Mouse (Mus musculus): Measurements from ENCODE around the gene Gm21992. TPM values are rescaled to one million over a fixed set of nuclear protein-coding genes. Genes with fewer than 3 reads are reported as not detected.

Gm21992 gene
- total and polyA plus RNA-seq, 3 experiments = 10.8 to 21.9 TPM; not detected in 1

GRCm38 (mm10) chr19:4785206-4785605 is 26.2 kb downstream of the Gm21992 start:
- no peak for TF ChIP-seq SIN3A (IDR thresholded peaks at IDR 0.05; ENCODE audit: low read length)
- Histone ChIP-seq H3K79me2 (ENCODE audit: control insufficient read depth, insufficient read depth, low read length, poor library complexity) (peaks cover 60% of the 10 kb centered on the region), H3K36me3 (ENCODE audit: control insufficient read depth in 1 of 2, insufficient read depth in 2 of 2, low read length in 2 of 2) (peaks cover 36 to 69% of the 10 kb centered on the region in 2 experiments), H3K4me1 (ENCODE audit: control insufficient read depth in 1 of 2, insufficient read depth in 2 of 2, low read length in 2 of 2) (peaks cover 0 to 7% of the 10 kb centered on the region in 2 experiments; a peak in 2 of 4 replicates), H3K9me3 (replicated peaks; ENCODE audit: insufficient read depth, low read length) (no peaks in the 10 kb centered on the region), H3K4me3 (ENCODE audit: control insufficient read depth in 1 of 2, insufficient read depth in 1 of 2, low read depth in 2 of 2, low read length in 2 of 2) (no peak overlapping the region), H3K27me3 (ENCODE audit: control insufficient read depth in 1 of 2, insufficient read depth in 2 of 2, low read length in 2 of 2) (no peaks in the 10 kb centered on the region), H3K9ac (ENCODE audit: control insufficient read depth, low read depth, low read length, poor library complexity, severe bottlenecking) (no peak overlapping the region), H3K27ac (ENCODE audit: control insufficient read depth, low read depth, low read length) (no peak overlapping the region)
- DNase-seq (ENCODE audit: low read depth, low spot score) = no peak

- no peak overlapping the region for H3K4me3 ChIP-seq (ENCODE audit: control insufficient read depth in 1 of 2, insufficient read depth in 1 of 2, low read depth in 2 of 2, low read length in 2 of 2)
- H3K9ac ChIP-seq (ENCODE audit: control insufficient read depth, low read depth, low read length, poor library complexity, severe bottlenecking) = no peak overlapping the region
- peaks cover 47% of the 10 kb centered on the region for H3K79me2 ChIP-seq (ENCODE audit: control insufficient read depth, insufficient read depth, low read length, poor library complexity)
- H3K36me3 ChIP-seq (ENCODE audit: control insufficient read depth in 1 of 2, insufficient read depth in 2 of 2, low read length in 2 of 2) = peaks cover 30 to 64% of the 10 kb centered on the region in 2 experiments
- no peaks in the 10 kb centered on the region for H3K27me3 ChIP-seq (ENCODE audit: control insufficient read depth in 1 of 2, insufficient read depth in 2 of 2, low read length in 2 of 2)
- TF ChIP-seq MXI1 (IDR thresholded peaks at IDR 0.05; ENCODE audit: low read depth, low read length) (no peak), CTCF (IDR thresholded peaks at IDR 0.05 in 2 of 3, conservative IDR thresholded peaks at IDR 0.05 in 1 of 3; ENCODE audit: control insufficient read depth in 1 of 3, insufficient read depth in 1 of 3, low read depth in 2 of 3, low read length in 3 of 3, poor library complexity in 1 of 3, severe bottlenecking in 1 of 3) (no peak), SIN3A (IDR thresholded peaks at IDR 0.05; ENCODE audit: low read length) (no peak), ZC3H11A (IDR thresholded peaks at IDR 0.05; ENCODE audit: low read depth, low read length) (no peak), CHD2 (IDR thresholded peaks at IDR 0.05; ENCODE audit: low read length) (no peak), ZKSCAN1 (IDR thresholded peaks at IDR 0.05; ENCODE audit: low read depth, low read length) (no peak), CHD1 (IDR thresholded peaks at IDR 0.05; ENCODE audit: low read depth, low read length) (no peak), GATA1 (IDR thresholded peaks at IDR 0.05; ENCODE audit: low read depth, low read length) (no peak), ETS1 (IDR thresholded peaks at IDR 0.05; ENCODE audit: low read depth, low read length) (no peak), HCFC1 (IDR thresholded peaks at IDR 0.05; ENCODE audit: low read depth, low read length) (no peak)
- H3K4me1 ChIP-seq (ENCODE audit: control insufficient read depth in 1 of 2, insufficient read depth in 2 of 2, low read length in 2 of 2) = peaks cover 0 to 7% of the 10 kb centered on the region in 2 experiments; a peak in 2 of 4 replicates
- no peaks in the 10 kb centered on the region for H3K9me3 ChIP-seq (replicated peaks; ENCODE audit: insufficient read depth, low read length)
- H3K27ac ChIP-seq (ENCODE audit: control insufficient read depth, low read depth, low read length) = no peak overlapping the region
- DNase-seq (ENCODE audit: low read depth, low spot score) = no peak
These were observed 28.5 kb downstream of the Gm21992 start for GRCm38 (mm10) chr19:4782891-4783290.

- Histone ChIP-seq H3K36me3 (ENCODE audit: control insufficient read depth in 1 of 2, insufficient read depth in 2 of 2, low read length in 2 of 2) (peaks cover 9 to 62% of the 10 kb centered on the region in 2 experiments), H3K9me3 (replicated peaks; ENCODE audit: insufficient read depth, low read length) (no peaks in the 10 kb centered on the region), H3K4me3 (ENCODE audit: control insufficient read depth in 1 of 2, insufficient read depth in 1 of 2, low read depth in 2 of 2, low read length in 2 of 2) (no peak overlapping the region), H3K27ac (ENCODE audit: control insufficient read depth, low read depth, low read length) (no peak overlapping the region), H3K79me2 (ENCODE audit: control insufficient read depth, insufficient read depth, low read length, poor library complexity) (peaks cover 28% of the 10 kb centered on the region), H3K4me1 (ENCODE audit: control insufficient read depth in 1 of 2, insufficient read depth in 2 of 2, low read length in 2 of 2) (no peaks in the 10 kb centered on the region; a peak in 1 of 4 replicates), H3K27me3 (ENCODE audit: control insufficient read depth in 1 of 2, insufficient read depth in 2 of 2, low read length in 2 of 2) (no peaks in the 10 kb centered on the region), H3K9ac (ENCODE audit: control insufficient read depth, low read depth, low read length, poor library complexity, severe bottlenecking) (no peak overlapping the region)
- no peak for TF ChIP-seq USF2 (IDR thresholded peaks at IDR 0.05; ENCODE audit: borderline replicate concordance in 1 of 2, insufficient read depth in 1 of 2, low read depth in 1 of 2, low read length in 2 of 2)
- no peak for TF ChIP-seq TCF12 (IDR thresholded peaks at IDR 0.05; ENCODE audit: low read depth, low read length)
- no peak for TF ChIP-seq ZKSCAN1 (IDR thresholded peaks at IDR 0.05; ENCODE audit: low read depth, low read length)
- TF ChIP-seq TAL1 (IDR thresholded peaks at IDR 0.05; ENCODE audit: low read length) = no peak
- TF ChIP-seq MYC (IDR thresholded peaks at IDR 0.05; ENCODE audit: low read depth, low read length) = no peak
- TF ChIP-seq E2F4 (IDR thresholded peaks at IDR 0.05; ENCODE audit: borderline replicate concordance, low read depth, low read length) = no peak
- TF ChIP-seq NRF1 (IDR thresholded peaks at IDR 0.05; ENCODE audit: insufficient read depth, low read depth, low read length, poor library complexity, severe bottlenecking) = no peak
- TF ChIP-seq HCFC1 (IDR thresholded peaks at IDR 0.05; ENCODE audit: low read depth, low read length) = no peak
- DNase-seq (ENCODE audit: low read depth, low spot score) = no peak
These were observed 38.6 kb downstream of the Gm21992 start for GRCm38 (mm10) chr19:4772785-4773184.
